Mouse (Mus musculus) frontal cortex, adult 2 months (tissue): ENCODE results near the gene Ddx6. TPM values are rescaled to one million over a fixed set of nuclear protein-coding genes. Genes with fewer than 3 reads are reported as not detected.

ENCODE experiments used
- DNase-seq, 2 experiments: peaks; one replicate each; pipeline ENCODE4 v3.0.0; 2022; ENCODE audit warnings: low spot score in 1 of 2; ENCODE audit errors: extremely low spot score in 1 of 2
- polyA plus RNA-seq: library from polyadenylated mRNA; depleted of rRNA; stranded (reverse); fragments of >200 nt; gene quantifications from 2 replicates; pipeline ENCODE4 v1.2.3, GENCODE M21; 2012; rRNA removed

The Ddx6 gene
- polyA plus RNA-seq, 1 experiment = 44.6 TPM

- DNase-seq = peak in 1 of 2 experiments; percentile 77
These were observed 80.9 kb downstream of the Ddx6 start for GRCm38 (mm10) chr9:44685346-44686330.

DNA sequence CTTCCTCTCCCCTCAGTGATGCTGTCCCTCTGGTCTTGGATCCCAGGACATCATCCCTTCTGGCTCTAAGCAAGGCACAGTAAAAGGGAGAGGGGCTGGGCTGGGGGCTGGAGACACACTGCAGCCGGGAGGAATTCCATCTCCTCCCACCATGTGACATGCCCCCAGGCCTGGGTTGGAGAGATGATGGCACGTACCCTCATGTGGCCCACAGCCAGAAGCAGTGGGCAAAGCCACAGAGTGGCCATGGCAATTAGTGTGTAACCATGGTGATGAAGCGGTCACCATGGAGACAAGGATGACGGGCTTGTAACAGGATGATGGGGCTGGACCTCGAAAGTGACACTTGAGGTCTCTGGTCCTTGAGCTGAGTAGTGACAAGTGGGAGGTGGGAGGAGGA, 81.9 kb downstream of the Ddx6 start:
- no peak for DNase-seq

DNA sequence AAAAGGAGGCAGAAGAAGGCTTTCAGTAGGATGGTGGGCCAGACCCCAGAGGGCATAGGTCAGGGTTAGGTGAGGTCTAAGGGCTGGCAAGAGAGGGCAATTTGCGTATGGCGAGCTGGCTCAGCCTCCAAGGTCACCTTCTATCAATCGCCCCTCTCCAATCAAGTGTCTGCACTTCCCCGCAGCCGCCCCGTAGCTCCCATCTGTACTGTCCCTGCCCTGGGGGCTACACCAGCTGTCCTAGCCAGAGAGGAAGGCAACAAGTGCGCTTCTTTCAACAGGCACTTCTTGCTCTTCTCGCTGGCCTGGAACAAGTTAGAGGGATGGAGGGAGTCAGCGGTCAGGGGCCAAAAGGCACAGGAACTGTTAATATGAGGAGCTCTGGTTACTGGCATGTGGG, 83.3 kb downstream of the Ddx6 start:
- no peak for DNase-seq

Other genes starting within 250 kb of the Ddx6 start
- 44.1 and 47.2 TPM in 2 replicates for gene Vps11, start 243.2 kb upstream of the Ddx6 start, polyA plus RNA-seq
- 51.3 and 54.5 TPM in 2 replicates for gene Hyou1, start 225.4 kb upstream of the Ddx6 start, polyA plus RNA-seq
- 43.3 and 46.9 TPM in 2 replicates for gene Slc37a4, start 208.0 kb upstream of the Ddx6 start, polyA plus RNA-seq
- 510 and 649 TPM in 2 replicates for gene Rps25, start 197.8 kb upstream of the Ddx6 start, polyA plus RNA-seq
- gene Trappc4, start 197.3 kb upstream of the Ddx6 start, polyA plus RNA-seq = 86.4 and 86.9 TPM in 2 replicates
- gene Ccdc84, start 186.3 kb upstream of the Ddx6 start, polyA plus RNA-seq = 53.1 and 56.2 TPM in 2 replicates
- not detected in 2 replicates for gene Foxr1, start 163.8 kb upstream of the Ddx6 start, polyA plus RNA-seq
- 0.19 TPM in 1 of 2 replicates, not detected in the other for gene Upk2, start 149.9 kb upstream of the Ddx6 start, polyA plus RNA-seq
- gene Bcl9l, start 122.1 kb upstream of the Ddx6 start, polyA plus RNA-seq = 20.1 and 21.7 TPM in 2 replicates
- gene Cxcr5, start 43.0 kb upstream of the Ddx6 start, polyA plus RNA-seq = 0.04 TPM in 1 of 2 replicates, not detected in the other
- gene Treh, start 68.3 kb downstream of the Ddx6 start, polyA plus RNA-seq = 0.16 and 0.17 TPM in 2 replicates
- 138 and 146 TPM in 2 replicates for gene Phldb1, start 130.3 kb downstream of the Ddx6 start, polyA plus RNA-seq
- gene Arcn1, start 163.0 kb downstream of the Ddx6 start, polyA plus RNA-seq = 55.6 and 57.7 TPM in 2 replicates
- 90.9 and 96.6 TPM in 2 replicates for gene Ift46, start 163.0 kb downstream of the Ddx6 start, polyA plus RNA-seq
- 87.8 and 89.6 TPM in 2 replicates for gene Tmem25, start 194.4 kb downstream of the Ddx6 start, polyA plus RNA-seq
- 0.88 and 1.4 TPM in 2 replicates for gene Ttc36, start 198.2 kb downstream of the Ddx6 start, polyA plus RNA-seq